ENCODE assay signal across 8 mouse cellular contexts in genomic region chr6:128437731-128438316, GRCm38 (mm10). TPM values are rescaled to one million over a fixed set of nuclear protein-coding genes. Genes with fewer than 3 reads are reported as not detected.
A peak's percentile ranks its signal among the peaks of the same experiment; 100 is the strongest.
DNase-seq lines count a peak whose midpoint lies in the region; ATAC-seq lines count a peak whose summit lies in the region.

No protein-coding gene starts in this region.

- H3K4me2 ChIP-seq in embryonic facial prominence, embryonic 14.5 days (ENCODE audit: low read depth, low read length): peak overlapping the region; percentile 81
- H3K4me2 ChIP-seq in heart, embryonic 15.5 days: peak overlapping the region; percentile 85

- 1% methylated on average over 16 of the region's 52 CpGs for WGBS in embryonic facial prominence, embryonic 14.5 days
- WGBS in heart, embryonic 15.5 days: under 1% methylated on average over 50 of the region's 52 CpGs

- H3K27ac ChIP-seq in embryonic facial prominence, embryonic 14.5 days (replicated peaks; ENCODE audit: low read depth, low read length): peak overlapping the region; percentile 94
- peak overlapping the region; percentile 95 for H3K27ac ChIP-seq in heart, embryonic 15.5 days

- H3K36me3 ChIP-seq in embryonic facial prominence, embryonic 14.5 days (ENCODE audit: control insufficient read depth, insufficient read depth, low read length): peaks cover 38% of the 10 kb centered on the region
- peaks cover 26% of the 10 kb centered on the region for H3K36me3 ChIP-seq in heart, embryonic 15.5 days

- H3K4me3 ChIP-seq in embryonic facial prominence, embryonic 14.5 days (ENCODE audit: low read depth, low read length): peak overlapping the region; percentile 99
- H3K4me3 ChIP-seq in heart, embryonic 15.5 days: peak overlapping the region; percentile 91

- peak; percentile 42 to 60 for DNase-seq in adrenal gland, postnatal 4 days (ENCODE audit: low spot score in 2 of 2)
- peak; percentile 69 for DNase-seq in embryonic facial prominence, embryonic 14.5 days (ENCODE audit: low spot score)
- peak; percentile 89 for DNase-seq in kidney, postnatal 14 days
- peak; percentile 70 for DNase-seq in lung, postnatal 14 days
- DNase-seq in ovary, postnatal 36 days (ENCODE audit: low spot score): peak; percentile 68
- DNase-seq in thymus, postnatal 14 days: peak; percentile 78

- no peaks in the 10 kb centered on the region for H3K9me3 ChIP-seq in embryonic facial prominence, embryonic 14.5 days (ENCODE audit: control insufficient read depth, low read length)
- H3K9me3 ChIP-seq in heart, embryonic 15.5 days (replicated peaks): no peaks in the 10 kb centered on the region

- H3K9ac ChIP-seq in embryonic facial prominence, embryonic 14.5 days (ENCODE audit: low read depth, low read length): peak overlapping the region; percentile 97
- peak overlapping the region; percentile 96 for H3K9ac ChIP-seq in heart, embryonic 15.5 days

- ATAC-seq in CD4-positive, CD25-positive, alpha-beta regulatory T cell, adult 4 months: peak; percentile 40
- ATAC-seq in embryonic facial prominence, embryonic 14.5 days (ENCODE audit: low read depth): peak; percentile 71
- peak; percentile 76 for ATAC-seq in heart, embryonic 15.5 days (replicated peaks; ENCODE audit: insufficient number of reproducible peaks, insufficient read depth, low FRiP score, low read depth)

- peaks cover 8% of the 10 kb centered on the region; the same call in 1 of the 2 replicates for H3K4me1 ChIP-seq in embryonic facial prominence, embryonic 14.5 days (ENCODE audit: control insufficient read depth, insufficient read depth, low read length)
- peaks cover 46% of the 10 kb centered on the region for H3K4me1 ChIP-seq in heart, embryonic 15.5 days (replicated peaks)

- H3K27me3 ChIP-seq in embryonic facial prominence, embryonic 14.5 days (replicated peaks; ENCODE audit: control insufficient read depth, insufficient read depth, low read length): no peaks in the 10 kb centered on the region
- no peaks in the 10 kb centered on the region for H3K27me3 ChIP-seq in heart, embryonic 15.5 days

RNA-seq across cellular contexts. Expression of gene Fkbp4, which starts 0.7 kb away (rescaled TPM):
- 10 to 100 TPM; 70.3 to 74.6 TPM for polyA plus RNA-seq in CD4-positive, CD25-positive, alpha-beta regulatory T cell, adult 4 months (2017; shearing (Covaris generic))
- total RNA-seq in adrenal gland, postnatal 4 days (2021): 100 to 1,000 TPM; 190 to 194 TPM
- 295 and 300 TPM in 2 replicates for polyA plus RNA-seq in embryonic facial prominence, embryonic 14.5 days (2014; fragmentation: Nextera tagmentation; extraction: Ambion mirVana)
- 245 and 276 TPM in 2 replicates for polyA plus RNA-seq in heart, embryonic 15.5 days (2015; fragmentation: Nextera tagmentation; extraction: Ambion mirVana)

RNA-seq across cellular contexts. Expression of gene Itfg2, which starts 13.1 kb away (rescaled TPM):
- polyA plus RNA-seq in CD4-positive, CD25-positive, alpha-beta regulatory T cell, adult 4 months (2017; shearing (Covaris generic)): 10 to 100 TPM; 24.5 to 37.1 TPM
- total RNA-seq in adrenal gland, postnatal 4 days (2021): 10 to 100 TPM; 30.8 to 43.9 TPM
- 22.5 and 27.6 TPM in 2 replicates for polyA plus RNA-seq in embryonic facial prominence, embryonic 14.5 days (2014; fragmentation: Nextera tagmentation; extraction: Ambion mirVana)
- 21.8 and 33.7 TPM in 2 replicates for polyA plus RNA-seq in heart, embryonic 15.5 days (2015; fragmentation: Nextera tagmentation; extraction: Ambion mirVana)

RNA-seq across cellular contexts. Expression of gene Nrip2, which starts 38.7 kb away (rescaled TPM):
- 1 to 10 TPM; 1.5 to 2.2 TPM for polyA plus RNA-seq in CD4-positive, CD25-positive, alpha-beta regulatory T cell, adult 4 months (2017; shearing (Covaris generic))
- 1 to 10 TPM; 4.1 to 6.2 TPM for total RNA-seq in adrenal gland, postnatal 4 days (2021)
- polyA plus RNA-seq in embryonic facial prominence, embryonic 14.5 days (2014; fragmentation: Nextera tagmentation; extraction: Ambion mirVana): 6.9 and 7.2 TPM in 2 replicates
- polyA plus RNA-seq in heart, embryonic 15.5 days (2015; fragmentation: Nextera tagmentation; extraction: Ambion mirVana): 2.3 and 4.0 TPM in 2 replicates

Comparison
In these comparisons a context has a peak if more than half of its experiments do, and no peak if none do; other contexts are left out.
1. Peak in every context shown above with its lines: DNase-seq, ATAC-seq, H3K4me3 ChIP-seq and H3K27ac ChIP-seq.